Mouse (Mus musculus) myocyte (in vitro differentiated cells): ENCODE data around the gene Cib1.

Experiments used
- E2F4 ChIP-seq: IDR thresholded peaks from one replicate; pipeline ENCODE4 v1.6.1; 2011; ENCODE audit warnings: mild to moderate bottlenecking, control low read depth, moderate library complexity; ENCODE audit not compliant: insufficient read depth
- MAX ChIP-seq: IDR thresholded peaks from one replicate; pipeline ENCODE4 v1.6.1; 2011; ENCODE audit warnings: low read depth, mild to moderate bottlenecking, control low read depth
- POLR2A ChIP-seq: IDR thresholded peaks from one replicate; pipeline ENCODE4 v1.6.1; 2011; ENCODE audit warnings: low read depth, mild to moderate bottlenecking, control low read depth, moderate library complexity; ENCODE audit not compliant: insufficient read length
- TCF12 ChIP-seq: IDR thresholded peaks from one replicate; pipeline ENCODE4 v1.6.1; 2011; ENCODE audit warnings: mild to moderate bottlenecking, control low read depth; ENCODE audit not compliant: poor library complexity, insufficient read depth, severe bottlenecking

- no peak for TF ChIP-seq MAX
- TF ChIP-seq POLR2A, result no peak
- no peak for TF ChIP-seq E2F4
- no peak for TF ChIP-seq TCF12
These were observed 23.4 kb upstream of the Cib1 start for GRCm38 (mm10) chr7:80255981-80256380.
